Mouse (Mus musculus) liver, postnatal 0 days (tissue): ENCODE results near the gene Ppfia4.

ENCODE experiments used
- CTCF ChIP-seq: sonication (generic); IDR thresholded peaks from 2 replicates; pipeline ENCODE4 v1.5.1; 2016; ENCODE audit warnings: antibody characterized with exemption, low read depth
- EP300 ChIP-seq: IDR thresholded peaks from 2 replicates; pipeline ENCODE4 v1.6.1; 2016; ENCODE audit warnings: antibody characterized with exemption, low read depth, mild to moderate bottlenecking

GRCm38 (mm10) chr1:134292073-134292472, 40.7 kb downstream of the Ppfia4 start:
- no peak for TF ChIP-seq CTCF
- TF ChIP-seq EP300 = no peak
